Comparison of ENCODE assay signal across 15 mouse cellular contexts in the genomic region with DNA sequence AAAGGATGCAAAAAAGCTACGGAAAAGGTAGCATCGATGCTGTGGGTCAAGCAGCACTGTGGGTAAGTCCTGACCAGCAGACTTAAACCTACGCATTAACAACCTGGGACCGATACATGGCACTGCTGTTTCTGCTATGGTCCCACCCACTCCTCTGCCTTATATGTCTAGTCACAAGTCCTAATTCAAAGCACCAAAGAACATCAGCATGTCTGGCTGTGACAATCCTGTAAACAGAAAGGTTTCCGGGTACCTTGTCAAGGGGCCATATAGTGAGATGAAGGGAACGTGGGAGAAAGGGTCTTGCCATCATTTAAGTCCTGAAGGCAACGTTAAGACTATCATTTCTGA.
DNase-seq lines count a peak whose midpoint lies in the region; ATAC-seq and TF ChIP-seq lines count a peak whose summit lies in the region.
"Had no signal": no experiment of that assay in that cellular context is flagged by ENCODE, and none has a peak within 500 bp of the region (broad histone marks: within the 10 kb centered on the region; RNA-seq: fewer than 3 reads in every experiment).

No protein-coding gene starts in this region.

- peaks cover 19% of the 10 kb centered on the region for H3K4me1 ChIP-seq in forebrain, embryonic 15.5 days
- no peaks in the 10 kb centered on the region for H3K4me1 ChIP-seq in forebrain, embryonic 11.5 days (replicated peaks; ENCODE audit: control insufficient read depth, insufficient read depth, low read length)
- peaks cover 13% of the 10 kb centered on the region for H3K4me1 ChIP-seq in lung, embryonic 16.5 days (replicated peaks; ENCODE audit: control insufficient read depth, insufficient read depth, low read length)
- peaks cover 17% of the 10 kb centered on the region for H3K4me1 ChIP-seq in limb, embryonic 14.5 days (ENCODE audit: control insufficient read depth, insufficient read depth, low read length)
- H3K4me1 ChIP-seq in stomach, embryonic 14.5 days (ENCODE audit: control insufficient read depth, insufficient read depth, low read length) = peaks cover 18% of the 10 kb centered on the region

- no peak for ATAC-seq in forebrain, embryonic 15.5 days (replicated peaks)
- no peak for ATAC-seq in forebrain, embryonic 11.5 days (replicated peaks; ENCODE audit: low FRiP score)
- ATAC-seq in lung, embryonic 16.5 days (ENCODE audit: low read depth) = no peak
- no peak for ATAC-seq in limb, embryonic 14.5 days (ENCODE audit: low FRiP score, low read depth)
- ATAC-seq in stomach, embryonic 14.5 days (ENCODE audit: insufficient number of reproducible peaks, insufficient read depth, low FRiP score, low read depth) = no peak
- ATAC-seq in megakaryocyte progenitor cell, adult 5-6 weeks (replicated peaks; ENCODE audit: poor library complexity) = no peak

- no peak for TF ChIP-seq POLR2A in limb, embryonic 14.5 days (IDR thresholded peaks at IDR 0.05; ENCODE audit: borderline replicate concordance, extremely low read depth, insufficient read depth, insufficient read length)

- WGBS in forebrain, embryonic 15.5 days = 90% methylated on average over 7 of the region's 7 CpGs
- 90% methylated on average over 7 of the region's 7 CpGs for WGBS in forebrain, embryonic 11.5 days
- WGBS in lung, embryonic 16.5 days = 72% methylated on average over 7 of the region's 7 CpGs
- 61% methylated on average over 7 of the region's 7 CpGs for WGBS in limb, embryonic 14.5 days
- WGBS in stomach, embryonic 14.5 days = 75% methylated on average over 7 of the region's 7 CpGs

- H3K9ac ChIP-seq in forebrain, embryonic 15.5 days (replicated peaks) = no peak overlapping the region
- H3K9ac ChIP-seq in forebrain, embryonic 11.5 days (ENCODE audit: low read length) = no peak overlapping the region
- no peak overlapping the region for H3K9ac ChIP-seq in lung, embryonic 16.5 days (ENCODE audit: low read length)
- H3K9ac ChIP-seq in limb, embryonic 14.5 days (ENCODE audit: low read depth, low read length, severe bottlenecking) = no peak overlapping the region
- no peak overlapping the region for H3K9ac ChIP-seq in stomach, embryonic 14.5 days (replicated peaks; ENCODE audit: low read depth, low read length)
- H3K9ac ChIP-seq: liver, embryonic 14.5 days had no signal

- H3K36me3 ChIP-seq in forebrain, embryonic 15.5 days = peaks cover 3% of the 10 kb centered on the region; the same call in 1 of the 2 replicates
- no peaks in the 10 kb centered on the region for H3K36me3 ChIP-seq in forebrain, embryonic 11.5 days (ENCODE audit: control insufficient read depth, insufficient read depth, low read length)
- peaks cover 15% of the 10 kb centered on the region for H3K36me3 ChIP-seq in lung, embryonic 16.5 days (ENCODE audit: control insufficient read depth, insufficient read depth, low read length)
- peaks cover 27% of the 10 kb centered on the region for H3K36me3 ChIP-seq in limb, embryonic 14.5 days (ENCODE audit: control insufficient read depth, insufficient read depth, low read length)
- H3K36me3 ChIP-seq in stomach, embryonic 14.5 days (ENCODE audit: control insufficient read depth, insufficient read depth, low read length) = peaks cover 16% of the 10 kb centered on the region

- H3K9me3 ChIP-seq in forebrain, embryonic 15.5 days = no peaks in the 10 kb centered on the region
- no peaks in the 10 kb centered on the region for H3K9me3 ChIP-seq in forebrain, embryonic 11.5 days (ENCODE audit: control insufficient read depth, low read length)
- H3K9me3 ChIP-seq in lung, embryonic 16.5 days (ENCODE audit: control insufficient read depth, low read length) = no peaks in the 10 kb centered on the region
- no peaks in the 10 kb centered on the region for H3K9me3 ChIP-seq in limb, embryonic 14.5 days (ENCODE audit: control insufficient read depth, low read length)
- H3K9me3 ChIP-seq in stomach, embryonic 14.5 days (ENCODE audit: control insufficient read depth, low read depth, low read length) = no peaks in the 10 kb centered on the region

- no peaks in the 10 kb centered on the region for H3K27me3 ChIP-seq in forebrain, embryonic 15.5 days
- H3K27me3 ChIP-seq in forebrain, embryonic 11.5 days (ENCODE audit: control insufficient read depth, insufficient read depth, low read length) = no peaks in the 10 kb centered on the region
- H3K27me3 ChIP-seq in lung, embryonic 16.5 days (ENCODE audit: control insufficient read depth, insufficient read depth, low read depth, low read length) = no peaks in the 10 kb centered on the region
- H3K27me3 ChIP-seq in limb, embryonic 14.5 days (ENCODE audit: control insufficient read depth, insufficient read depth, low read length) = no peaks in the 10 kb centered on the region
- H3K27me3 ChIP-seq in stomach, embryonic 14.5 days (ENCODE audit: control insufficient read depth, insufficient read depth, low read length) = no peaks in the 10 kb centered on the region

- H3K4me3 ChIP-seq in forebrain, embryonic 15.5 days = no peak overlapping the region
- H3K4me3 ChIP-seq in forebrain, embryonic 11.5 days (ENCODE audit: low read depth, low read length) = no peak overlapping the region
- H3K4me3 ChIP-seq in lung, embryonic 16.5 days (ENCODE audit: low read length) = no peak overlapping the region
- H3K4me3 ChIP-seq in limb, embryonic 14.5 days (replicated peaks; ENCODE audit: low read length) = no peak overlapping the region
- no peak overlapping the region for H3K4me3 ChIP-seq in stomach, embryonic 14.5 days (ENCODE audit: low read depth, low read length)

- H3K27ac ChIP-seq in forebrain, embryonic 15.5 days (replicated peaks) = peak overlapping the region; percentile 51
- H3K27ac ChIP-seq in forebrain, embryonic 11.5 days (ENCODE audit: low read depth, low read length) = no peak overlapping the region
- peak overlapping the region; percentile 38; the same call in 1 of the 2 replicates for H3K27ac ChIP-seq in lung, embryonic 16.5 days (ENCODE audit: low read length)
- H3K27ac ChIP-seq in limb, embryonic 14.5 days (replicated peaks; ENCODE audit: low read depth, low read length) = peak overlapping the region; percentile 68
- H3K27ac ChIP-seq in stomach, embryonic 14.5 days (ENCODE audit: low read length) = peak overlapping the region; percentile 83; the same call in 1 of the 2 replicates
- H3K27ac ChIP-seq: liver, embryonic 14.5 days had no signal

- H3K4me2 ChIP-seq in forebrain, embryonic 15.5 days (replicated peaks) = no peak overlapping the region
- H3K4me2 ChIP-seq in forebrain, embryonic 11.5 days (ENCODE audit: low read depth, low read length, severe bottlenecking) = no peak overlapping the region
- no peak overlapping the region for H3K4me2 ChIP-seq in lung, embryonic 16.5 days (ENCODE audit: low read depth, low read length)
- H3K4me2 ChIP-seq in limb, embryonic 14.5 days (replicated peaks; ENCODE audit: low read depth, low read length, severe bottlenecking) = no peak overlapping the region
- no peak overlapping the region for H3K4me2 ChIP-seq in stomach, embryonic 14.5 days (replicated peaks; ENCODE audit: low read depth, low read length)

- no peak for DNase-seq in forebrain, embryonic 11.5 days (ENCODE audit: low spot score)
- no peak for DNase-seq in lung, postnatal 10 days
- no peak for DNase-seq in limb, embryonic 14.5 days (ENCODE audit: low spot score)
- no peak for DNase-seq in cerebellum, adult 11-12 months
- DNase-seq: adrenal gland, postnatal 25 days; cerebellum, postnatal 36 days; gastrocnemius, postnatal 14 days; kidney, postnatal 36 days; right cerebral cortex, postnatal 25 days; thymus, postnatal 4 days had no signal
